12 mouse cellular contexts compared by ENCODE assay signal in the genomic region with DNA sequence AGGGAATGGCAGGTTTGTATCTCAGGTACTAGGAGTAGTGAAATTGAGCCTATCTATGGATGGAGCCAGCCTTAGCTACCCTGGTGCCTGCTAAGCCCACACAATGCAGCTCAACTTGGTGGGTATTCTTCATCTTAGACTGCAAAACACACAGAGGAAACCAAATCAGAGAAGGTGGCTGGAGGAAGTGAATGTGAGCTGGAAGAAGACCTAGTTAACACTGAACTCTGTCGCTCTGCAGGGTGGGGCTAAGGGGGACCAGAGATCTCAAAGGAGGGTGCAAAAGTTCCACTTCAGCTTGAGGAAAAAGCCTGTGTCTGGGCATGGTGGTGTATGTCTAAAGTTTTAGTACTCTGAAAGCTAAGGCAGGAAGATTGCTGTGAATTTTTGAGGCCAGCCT. TPM values are rescaled to one million over a fixed set of nuclear protein-coding genes. Genes with fewer than 3 reads are reported as not detected.
DNase-seq lines count a peak whose midpoint lies in the region; ATAC-seq and TF ChIP-seq lines count a peak whose summit lies in the region.
"Had no signal": no experiment of that assay in that cellular context is flagged by ENCODE, and none has a peak within 500 bp of the region (broad histone marks: within the 10 kb centered on the region; RNA-seq: fewer than 3 reads in every experiment).

No protein-coding gene starts in this region.

- H3K4me2 ChIP-seq in intestine, embryonic 16.5 days (ENCODE audit: low read depth, low read length) = peak overlapping the region; percentile 45

- WGBS in intestine, embryonic 16.5 days = 37% methylated on average over 1 of the region's 1 CpGs

- H3K4me3 ChIP-seq in intestine, embryonic 16.5 days (ENCODE audit: low read length) = peak overlapping the region; percentile 1; the same call in 1 of the 2 replicates
- no peak overlapping the region for H3K4me3 ChIP-seq in gastrocnemius, adult 2 months
- H3K4me3 ChIP-seq: erythroblast, embryonic 14.5 days had no signal

- H3K27ac ChIP-seq in intestine, embryonic 16.5 days (ENCODE audit: low read length) = peak overlapping the region; percentile 53
- H3K27ac ChIP-seq in gastrocnemius, adult 2 months = no peak overlapping the region
- H3K27ac ChIP-seq: hindbrain, embryonic 13.5 days; liver, embryonic 15.5 days had no signal

- ATAC-seq in CD4-positive, CD25-positive, alpha-beta regulatory T cell, adult 4 months = peak; percentile 60
- ATAC-seq in intestine, embryonic 16.5 days = no peak

- H3K4me1 ChIP-seq in intestine, embryonic 16.5 days (ENCODE audit: control insufficient read depth, insufficient read depth, low read length) = peaks cover 25% of the 10 kb centered on the region

- peak overlapping the region; percentile 38; the same call in 1 of the 2 replicates for H3K9ac ChIP-seq in intestine, embryonic 16.5 days (ENCODE audit: low read depth, low read length)
- H3K9ac ChIP-seq: liver, embryonic 15.5 days had no signal

- DNase-seq in CD4-positive helper T cell, adult 2 months (ENCODE audit: low read depth, low spot score) = peak; percentile 24
- DNase-seq in splenic B cell, adult 2 months (ENCODE audit: low read depth, low spot score) = peak; percentile 28
- DNase-seq in right cerebral cortex, postnatal 10 days (ENCODE audit: low spot score in 2 of 2) = no peak
- DNase-seq in urinary bladder, postnatal 36 days (ENCODE audit: low spot score in 2 of 2) = no peak
- no peak for DNase-seq in gastrocnemius, adult 2 months
- DNase-seq in adrenal gland, postnatal 14 days = no peak
- DNase-seq: cerebellum, adult 11-12 months had no signal

- intact Hi-C loops in gastrocnemius, adult 2 months (cut with DNase I) = no loop called here

- no peaks in the 10 kb centered on the region for H3K27me3 ChIP-seq in intestine, embryonic 16.5 days (replicated peaks; ENCODE audit: control insufficient read depth, insufficient read depth, low read length)
- no peaks in the 10 kb centered on the region for H3K27me3 ChIP-seq in splenic B cell, adult 2 months (ENCODE audit: control insufficient read depth, insufficient read depth, low read length, poor library complexity, severe bottlenecking)
- H3K27me3 ChIP-seq: liver, embryonic 15.5 days had no signal

- H3K9me3 ChIP-seq in intestine, embryonic 16.5 days (ENCODE audit: control insufficient read depth, low read length) = no peaks in the 10 kb centered on the region
- H3K9me3 ChIP-seq: hindbrain, embryonic 13.5 days; liver, embryonic 15.5 days had no signal

- no peak for TF ChIP-seq CTCF in gastrocnemius, adult 2 months (IDR thresholded peaks at IDR 0.05)

- H3K36me3 ChIP-seq in intestine, embryonic 16.5 days (ENCODE audit: control insufficient read depth, insufficient read depth, low read length) = no peaks in the 10 kb centered on the region; the same call in 1 of the 2 replicates
- H3K36me3 ChIP-seq in splenic B cell, adult 2 months (ENCODE audit: control insufficient read depth, insufficient read depth, low read length, poor library complexity, severe bottlenecking) = no peaks in the 10 kb centered on the region
- H3K36me3 ChIP-seq: hindbrain, embryonic 13.5 days; liver, embryonic 15.5 days had no signal

RNA-seq across cellular contexts. Expression of a gene that starts 6.7 kb away (rescaled TPM):
- polyA plus RNA-seq in CD4-positive, CD25-positive, alpha-beta regulatory T cell, adult 4 months (2017; shearing (Covaris generic)) = 1 to 10 TPM; 7.3 to 9.3 TPM
- 95.0 and 106 TPM in 2 replicates for polyA plus RNA-seq in intestine, embryonic 16.5 days (2015; fragmentation: Nextera tagmentation; extraction: Ambion mirVana)
- under 1 TPM; 0.33 to 0.39 TPM for total RNA-seq in gastrocnemius, adult 2 months (2021)
- total RNA-seq in adrenal gland, postnatal 14 days (2021) = 1.1 and 2.9 TPM in 2 replicates
- polyA plus RNA-seq: erythroblast, embryonic 14.5 days had no signal

RNA-seq across cellular contexts. Expression of a gene that starts 8.2 kb away (rescaled TPM):
- 10 to 100 TPM; 15.7 to 16.1 TPM for polyA plus RNA-seq in CD4-positive, CD25-positive, alpha-beta regulatory T cell, adult 4 months (2017; shearing (Covaris generic))
- polyA plus RNA-seq in intestine, embryonic 16.5 days (2015; fragmentation: Nextera tagmentation; extraction: Ambion mirVana) = 13.0 and 13.7 TPM in 2 replicates
- 1 to 10 TPM; 3.3 to 3.7 TPM for total RNA-seq in gastrocnemius, adult 2 months (2021)
- 2.8 and 5.4 TPM in 2 replicates for total RNA-seq in adrenal gland, postnatal 14 days (2021)
- polyA plus RNA-seq: erythroblast, embryonic 14.5 days had no signal

RNA-seq across cellular contexts. Expression of a gene that starts 29.5 kb away (rescaled TPM):
- polyA plus RNA-seq in CD4-positive, CD25-positive, alpha-beta regulatory T cell, adult 4 months (2017; shearing (Covaris generic)) = 1 to 10 TPM; 9.5 to 10.0 TPM
- 5.0 and 9.2 TPM in 2 replicates for polyA plus RNA-seq in intestine, embryonic 16.5 days (2015; fragmentation: Nextera tagmentation; extraction: Ambion mirVana)
- 10 to 100 TPM; 10.2 to 13.6 TPM for total RNA-seq in gastrocnemius, adult 2 months (2021)
- total RNA-seq in adrenal gland, postnatal 14 days (2021) = 18.9 and 19.5 TPM in 2 replicates

RNA-seq across cellular contexts. Expression of a gene that starts 41.9 kb away (rescaled TPM):
- 100 to 1,000 TPM; 367 to 455 TPM for polyA plus RNA-seq in CD4-positive, CD25-positive, alpha-beta regulatory T cell, adult 4 months (2017; shearing (Covaris generic))
- 3.4 and 4.0 TPM in 2 replicates for polyA plus RNA-seq in intestine, embryonic 16.5 days (2015; fragmentation: Nextera tagmentation; extraction: Ambion mirVana)
- 1 to 10 TPM in 1 of 2 experiments, under 1 TPM in 1; 0.48 to 1.2 TPM for total RNA-seq in gastrocnemius, adult 2 months (2021)
- 5.0 and 22.9 TPM in 2 replicates for total RNA-seq in adrenal gland, postnatal 14 days (2021)
- polyA plus RNA-seq: erythroblast, embryonic 14.5 days had no signal

RNA-seq across cellular contexts. Expression of a gene that starts 47.9 kb away (rescaled TPM):
- 10 to 100 TPM; 22.2 to 30.4 TPM for polyA plus RNA-seq in CD4-positive, CD25-positive, alpha-beta regulatory T cell, adult 4 months (2017; shearing (Covaris generic))
- 4.1 and 4.3 TPM in 2 replicates for polyA plus RNA-seq in intestine, embryonic 16.5 days (2015; fragmentation: Nextera tagmentation; extraction: Ambion mirVana)
- 1 to 10 TPM; 3.7 to 5.4 TPM for total RNA-seq in gastrocnemius, adult 2 months (2021)
- 1.0 and 2.3 TPM in 2 replicates for total RNA-seq in adrenal gland, postnatal 14 days (2021)
- polyA plus RNA-seq: erythroblast, embryonic 14.5 days had no signal

Comparison
In these comparisons a context has a peak if more than half of its experiments do, and no peak if none do; other contexts are left out.
1. DNase-seq: peak in CD4-positive helper T cell, adult 2 months (single experiment) and splenic B cell, adult 2 months (single experiment); none in right cerebral cortex, postnatal 10 days (0 of 2), urinary bladder, postnatal 36 days (0 of 2), gastrocnemius, adult 2 months (single experiment) and adrenal gland, postnatal 14 days (single experiment).